Mouse (Mus musculus): ENCODE measurements around the gene Cant1. TPM values are rescaled to one million over a fixed set of nuclear protein-coding genes. Genes with fewer than 3 reads are reported as not detected.

Cant1 gene
- polyA plus RNA-seq, 1 experiment from 2014 or later = 19.2 TPM

DNA sequence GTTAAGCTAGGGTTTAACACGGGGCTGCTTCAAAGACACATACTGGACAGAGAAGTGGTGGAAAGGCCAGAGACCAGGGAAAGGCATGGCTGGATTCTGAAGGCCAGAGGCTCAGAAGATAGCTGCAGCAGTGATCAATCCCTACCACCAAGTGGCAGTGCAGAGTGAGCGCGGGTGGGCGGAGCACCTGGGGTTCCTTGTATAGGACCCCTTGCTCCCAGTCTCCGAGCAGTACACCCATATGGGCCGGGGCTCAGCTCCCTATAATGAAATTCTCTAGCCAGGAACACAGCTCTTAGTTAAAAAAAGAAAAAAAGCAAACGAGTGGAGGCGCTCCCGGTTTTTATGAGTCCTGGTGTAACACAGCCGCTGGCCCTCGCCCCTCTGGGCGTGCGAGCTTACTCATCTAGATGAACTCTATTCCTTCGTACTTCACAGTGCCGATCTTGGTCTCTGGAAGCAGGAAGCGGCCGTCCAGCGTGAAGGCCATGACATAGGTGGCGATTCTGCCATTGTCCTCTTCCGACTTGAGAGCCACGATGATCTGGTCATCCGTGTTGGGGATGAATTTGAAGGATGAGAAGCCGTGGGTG, 11.5 kb downstream of the Cant1 start:
- ATAC-seq (ENCODE audit: insufficient number of reproducible peaks, insufficient read depth, low FRiP score, low read depth) = no peak
- H3K4me2 ChIP-seq (ENCODE audit: low read length) = no peak overlapping the region
- no peak overlapping the region for H3K9ac ChIP-seq (ENCODE audit: low read length)
- H3K27ac ChIP-seq (replicated peaks in 1 of 2; ENCODE audit: control insufficient read depth in 1 of 2, insufficient read depth in 1 of 2, low read depth in 2 of 2, low read length in 2 of 2) = no peak overlapping the region
- no peak overlapping the region for H3K4me3 ChIP-seq (ENCODE audit: control insufficient read depth in 1 of 2, insufficient read depth in 1 of 2, low read depth in 1 of 2, low read length in 2 of 2)
- 79% methylated on average over 23 of the region's 23 CpGs for WGBS
- H3K36me3 ChIP-seq (ENCODE audit: control insufficient read depth, insufficient read depth, low read length) = peaks cover 60% of the 10 kb centered on the region
- H3K4me1 ChIP-seq (ENCODE audit: control insufficient read depth in 2 of 2, insufficient read depth in 2 of 2, low read length in 2 of 2) = no peaks in the 10 kb centered on the region; a peak in 1 of 4 replicates
- no peaks in the 10 kb centered on the region for H3K9me3 ChIP-seq (ENCODE audit: control insufficient read depth, low read length)
- no peaks in the 10 kb centered on the region for H3K27me3 ChIP-seq (ENCODE audit: control insufficient read depth, insufficient read depth, low read length)

DNA sequence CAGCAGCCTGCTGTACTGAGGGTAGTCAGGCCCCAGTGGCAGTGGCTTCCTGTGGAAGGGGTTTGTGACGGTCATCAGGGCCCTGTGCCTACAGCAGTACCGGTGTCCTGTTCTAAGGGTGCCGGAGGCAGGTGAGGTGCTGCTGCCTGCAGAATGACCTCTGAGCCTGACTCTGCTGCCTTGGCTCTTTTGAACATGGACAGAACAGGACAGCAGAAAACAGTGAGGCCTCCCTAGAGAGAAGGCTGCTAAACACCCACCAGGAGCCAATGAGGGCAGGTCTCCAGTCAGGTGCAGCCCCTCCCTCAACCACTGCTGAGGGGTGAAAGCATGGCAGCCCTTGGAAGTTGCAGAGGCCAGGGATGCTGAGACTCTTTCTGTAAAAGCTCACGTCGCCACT, 12.4 kb downstream of the Cant1 start:
- no peaks in the 10 kb centered on the region for H3K27me3 ChIP-seq (ENCODE audit: control insufficient read depth, insufficient read depth, low read length)
- peak overlapping the region; percentile 31 to 59; a peak in 3 of 4 replicates for H3K27ac ChIP-seq (replicated peaks in 1 of 2; ENCODE audit: control insufficient read depth in 1 of 2, insufficient read depth in 1 of 2, low read depth in 2 of 2, low read length in 2 of 2)
- H3K36me3 ChIP-seq (ENCODE audit: control insufficient read depth, insufficient read depth, low read length) = peaks cover 53% of the 10 kb centered on the region
- no peaks in the 10 kb centered on the region for H3K9me3 ChIP-seq (ENCODE audit: control insufficient read depth, low read length)
- H3K4me1 ChIP-seq (ENCODE audit: control insufficient read depth in 2 of 2, insufficient read depth in 2 of 2, low read length in 2 of 2) = peaks cover 8% of the 10 kb centered on the region in 2 experiments
- peak overlapping the region; percentile 16; the same call in 1 of the 2 replicates for H3K9ac ChIP-seq (ENCODE audit: low read length)
- 75% methylated on average over 5 of the region's 5 CpGs for WGBS
- no peak overlapping the region for H3K4me3 ChIP-seq (ENCODE audit: control insufficient read depth in 1 of 2, insufficient read depth in 1 of 2, low read depth in 1 of 2, low read length in 2 of 2)
- H3K4me2 ChIP-seq (ENCODE audit: low read length) = no peak overlapping the region
- ATAC-seq (ENCODE audit: insufficient number of reproducible peaks, insufficient read depth, low FRiP score, low read depth) = no peak

- Histone ChIP-seq H3K9ac (ENCODE audit: low read length) (no peak overlapping the region), H3K4me1 (ENCODE audit: control insufficient read depth in 2 of 2, insufficient read depth in 2 of 2, low read length in 2 of 2) (peaks cover 19 to 20% of the 10 kb centered on the region in 2 experiments), H3K27ac (replicated peaks in 1 of 2; ENCODE audit: control insufficient read depth in 1 of 2, insufficient read depth in 1 of 2, low read depth in 2 of 2, low read length in 2 of 2) (no peak overlapping the region), H3K4me3 (ENCODE audit: control insufficient read depth in 1 of 2, insufficient read depth in 1 of 2, low read depth in 1 of 2, low read length in 2 of 2) (no peak overlapping the region), H3K36me3 (ENCODE audit: control insufficient read depth, insufficient read depth, low read length) (peaks cover 42% of the 10 kb centered on the region), H3K9me3 (ENCODE audit: control insufficient read depth, low read length) (no peaks in the 10 kb centered on the region), H3K27me3 (ENCODE audit: control insufficient read depth, insufficient read depth, low read length) (no peaks in the 10 kb centered on the region), H3K4me2 (ENCODE audit: low read length) (no peak overlapping the region)
- WGBS = 90% methylated on average over 8 of the region's 8 CpGs
- ATAC-seq (ENCODE audit: insufficient number of reproducible peaks, insufficient read depth, low FRiP score, low read depth) = no peak
These were observed 13.6 kb downstream of the Cant1 start for GRCm38 (mm10) chr11:118405311-118405710.

DNA sequence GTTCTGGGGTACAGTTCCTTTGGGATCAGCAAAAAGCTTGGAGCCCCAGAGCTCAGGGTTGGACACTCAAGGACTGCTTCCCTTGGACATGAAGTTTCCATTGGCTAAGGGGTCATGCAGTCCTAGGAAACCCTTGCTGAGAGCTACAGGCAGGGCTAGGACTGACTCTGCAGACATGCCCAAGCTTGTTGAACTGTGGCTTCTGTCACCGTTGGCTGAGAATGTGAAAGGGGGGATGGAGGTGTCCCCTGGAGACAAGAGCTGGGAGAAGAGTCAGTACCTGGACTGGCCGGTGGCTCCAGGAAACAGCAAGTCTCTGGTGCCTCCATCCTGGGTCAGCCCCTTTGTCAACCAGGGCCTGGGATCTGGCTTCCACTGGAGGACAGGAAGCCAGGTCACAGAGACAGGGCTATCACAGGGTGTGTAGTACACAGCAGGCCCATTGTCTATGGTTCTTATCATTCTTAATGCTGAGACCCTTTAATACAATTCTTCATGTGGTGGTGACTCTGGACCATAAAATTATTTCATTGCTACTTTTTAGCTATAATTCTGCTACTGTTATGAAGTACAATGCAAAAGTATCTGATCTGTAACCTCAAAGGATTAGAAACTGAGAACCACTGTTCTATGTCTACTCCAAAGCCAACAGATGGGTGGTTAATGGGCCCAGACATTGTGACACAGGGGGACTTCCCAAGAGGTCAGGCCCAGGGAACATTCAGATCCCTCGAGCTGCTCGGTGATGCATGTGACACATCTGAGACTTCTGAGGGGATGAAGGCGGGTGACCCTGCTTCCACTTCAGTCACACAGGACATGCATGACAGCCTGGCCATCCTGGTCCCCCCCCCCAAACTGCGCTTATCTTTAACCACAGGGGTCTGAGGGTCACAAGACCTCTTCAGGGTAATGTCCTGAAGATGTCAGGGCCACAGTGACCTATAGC, 14.7 kb downstream of the Cant1 start:
- Histone ChIP-seq H3K27ac (replicated peaks in 1 of 2; ENCODE audit: control insufficient read depth in 1 of 2, insufficient read depth in 1 of 2, low read depth in 2 of 2, low read length in 2 of 2) (peak overlapping the region in 1 of 2 experiments; percentile 9; a peak in 1 of 4 replicates), H3K9ac (ENCODE audit: low read length) (no peak overlapping the region), H3K36me3 (ENCODE audit: control insufficient read depth, insufficient read depth, low read length) (peaks cover 31% of the 10 kb centered on the region), H3K4me3 (ENCODE audit: control insufficient read depth in 1 of 2, insufficient read depth in 1 of 2, low read depth in 1 of 2, low read length in 2 of 2) (no peak overlapping the region), H3K4me1 (ENCODE audit: control insufficient read depth in 2 of 2, insufficient read depth in 2 of 2, low read length in 2 of 2) (peaks cover 29 to 31% of the 10 kb centered on the region in 2 experiments), H3K9me3 (ENCODE audit: control insufficient read depth, low read length) (no peaks in the 10 kb centered on the region), H3K27me3 (ENCODE audit: control insufficient read depth, insufficient read depth, low read length) (no peaks in the 10 kb centered on the region), H3K4me2 (ENCODE audit: low read length) (no peak overlapping the region)
- WGBS = 71% methylated on average over 6 of the region's 6 CpGs
- no peak for ATAC-seq (ENCODE audit: insufficient number of reproducible peaks, insufficient read depth, low FRiP score, low read depth)

DNA sequence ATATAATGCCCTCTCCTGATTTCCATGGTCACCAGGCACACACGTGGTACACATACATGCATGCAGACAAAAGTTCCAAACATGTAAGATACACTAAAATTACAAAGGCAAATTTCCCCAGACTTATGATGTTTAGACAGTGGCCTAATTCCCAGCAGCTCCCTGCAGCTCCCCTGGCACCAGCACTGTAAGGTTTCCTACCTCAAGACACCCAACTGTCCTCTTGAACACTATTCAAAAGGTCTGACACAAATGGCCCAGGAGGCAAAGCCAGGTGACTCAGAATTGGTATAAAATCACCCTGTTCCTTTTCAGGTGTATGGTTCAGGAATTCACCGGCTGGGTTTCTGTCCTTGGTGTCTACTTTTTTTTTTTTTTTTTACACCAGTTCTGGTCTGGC, 15.7 kb downstream of the Cant1 start:
- H3K9ac ChIP-seq (ENCODE audit: low read length) = no peak overlapping the region
- H3K4me1 ChIP-seq (ENCODE audit: control insufficient read depth in 2 of 2, insufficient read depth in 2 of 2, low read length in 2 of 2) = peaks cover 29 to 31% of the 10 kb centered on the region in 2 experiments
- H3K27me3 ChIP-seq (ENCODE audit: control insufficient read depth, insufficient read depth, low read length) = no peaks in the 10 kb centered on the region
- peaks cover 25% of the 10 kb centered on the region for H3K36me3 ChIP-seq (ENCODE audit: control insufficient read depth, insufficient read depth, low read length)
- no peak overlapping the region for H3K27ac ChIP-seq (replicated peaks in 1 of 2; ENCODE audit: control insufficient read depth in 1 of 2, insufficient read depth in 1 of 2, low read depth in 2 of 2, low read length in 2 of 2)
- 85% methylated on average over 2 of the region's 2 CpGs for WGBS
- no peak overlapping the region for H3K4me2 ChIP-seq (ENCODE audit: low read length)
- no peak for ATAC-seq (ENCODE audit: insufficient number of reproducible peaks, insufficient read depth, low FRiP score, low read depth)
- H3K4me3 ChIP-seq (ENCODE audit: control insufficient read depth in 1 of 2, insufficient read depth in 1 of 2, low read depth in 1 of 2, low read length in 2 of 2) = no peak overlapping the region
- H3K9me3 ChIP-seq (ENCODE audit: control insufficient read depth, low read length) = no peaks in the 10 kb centered on the region

DNA sequence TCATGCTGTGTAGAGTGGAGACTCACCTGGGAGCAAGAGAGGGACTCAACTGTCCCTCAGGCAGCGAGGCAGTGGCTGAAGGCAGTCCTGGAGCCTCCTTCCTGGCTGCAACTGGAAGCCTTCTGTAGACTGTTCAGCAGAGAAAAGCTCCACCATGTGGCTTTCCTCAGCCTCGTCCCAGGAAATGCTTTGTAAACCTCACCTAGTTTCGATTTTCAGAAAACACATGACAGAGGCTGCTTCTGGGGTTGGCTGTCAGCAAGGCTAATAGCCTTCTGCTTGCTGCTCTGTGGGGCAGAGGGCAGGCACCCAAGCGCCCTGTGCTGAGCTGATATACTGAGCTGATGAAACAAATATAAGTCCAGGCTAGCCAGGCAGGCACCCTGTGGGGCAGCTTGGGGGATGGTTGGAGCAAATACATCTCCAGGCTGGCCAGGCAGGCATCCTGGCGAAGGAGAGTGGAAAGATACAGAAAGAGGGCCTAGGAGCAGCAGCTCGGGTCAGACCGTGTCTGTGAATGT, 17.1 kb downstream of the Cant1 start, which contains the start of gene Lgals3bp:
Gene Lgals3bp (minus strand): TSS at position 333 of the 521 bp plus-strand sequence.
- WGBS = 33% methylated on average over 7 of the region's 7 CpGs
- Histone ChIP-seq H3K4me3 (ENCODE audit: control insufficient read depth in 1 of 2, insufficient read depth in 1 of 2, low read depth in 1 of 2, low read length in 2 of 2) (no peak within 1 kb of the TSS), H3K4me2 (ENCODE audit: low read length) (peak within 1 kb of the TSS; percentile 35), H3K27ac (replicated peaks in 1 of 2; ENCODE audit: control insufficient read depth in 1 of 2, insufficient read depth in 1 of 2, low read depth in 2 of 2, low read length in 2 of 2) (peak within 1 kb of the TSS; percentile 65 to 77), H3K9me3 (ENCODE audit: control insufficient read depth, low read length) (no peaks in the 10 kb centered on the region), H3K36me3 (ENCODE audit: control insufficient read depth, insufficient read depth, low read length) (peaks cover 11% of the 10 kb centered on the region), H3K9ac (ENCODE audit: low read length) (no peak within 1 kb of the TSS; the same call in 1 of the 2 replicates), H3K4me1 (ENCODE audit: control insufficient read depth in 2 of 2, insufficient read depth in 2 of 2, low read length in 2 of 2) (peaks cover 29 to 31% of the 10 kb centered on the region in 2 experiments), H3K27me3 (ENCODE audit: control insufficient read depth, insufficient read depth, low read length) (no peaks in the 10 kb centered on the region)
- no peak for ATAC-seq (ENCODE audit: insufficient number of reproducible peaks, insufficient read depth, low FRiP score, low read depth)

- H3K9me3 ChIP-seq (ENCODE audit: control insufficient read depth, low read length) = no peaks in the 10 kb centered on the region
- H3K9ac ChIP-seq (ENCODE audit: low read length) = no peak overlapping the region; the same call in 1 of the 2 replicates
- peak overlapping the region; percentile 35; the same call in 1 of the 2 replicates for H3K4me2 ChIP-seq (ENCODE audit: low read length)
- 81% methylated on average over 4 of the region's 4 CpGs for WGBS
- no peak for ATAC-seq (ENCODE audit: insufficient number of reproducible peaks, insufficient read depth, low FRiP score, low read depth)
- H3K4me3 ChIP-seq (ENCODE audit: control insufficient read depth in 1 of 2, insufficient read depth in 1 of 2, low read depth in 1 of 2, low read length in 2 of 2) = no peak overlapping the region
- no peaks in the 10 kb centered on the region for H3K27me3 ChIP-seq (ENCODE audit: control insufficient read depth, insufficient read depth, low read length)
- H3K36me3 ChIP-seq (ENCODE audit: control insufficient read depth, insufficient read depth, low read length) = peaks cover 5% of the 10 kb centered on the region
- peaks cover 29 to 31% of the 10 kb centered on the region in 2 experiments for H3K4me1 ChIP-seq (ENCODE audit: control insufficient read depth in 2 of 2, insufficient read depth in 2 of 2, low read length in 2 of 2)
- H3K27ac ChIP-seq (replicated peaks in 1 of 2; ENCODE audit: control insufficient read depth in 1 of 2, insufficient read depth in 1 of 2, low read depth in 2 of 2, low read length in 2 of 2) = peak overlapping the region; percentile 55 to 77
These were observed 17.7 kb downstream of the Cant1 start for GRCm38 (mm10) chr11:118401195-118401594.
